Mouse (Mus musculus) yolk sac, embryonic 10.5 days (tissue): ENCODE measurements at regions not wholly inside any gene's neighbourhood (a gene's known extent, or its start where the extent isn't known, plus 50 kb on each side); places are given as distances from the start of the nearest gene placed in this dataset.

Experiments used
- DNase-seq: peaks from one replicate; pipeline ENCODE4 v3.0.0-alpha.2; 2017; ENCODE audit warnings: low spot score

- no peak for DNase-seq
Measured at GRCm38 (mm10) chr1:168008216-168008615, 319.2 kb downstream of the Lmx1a start.

DNA sequence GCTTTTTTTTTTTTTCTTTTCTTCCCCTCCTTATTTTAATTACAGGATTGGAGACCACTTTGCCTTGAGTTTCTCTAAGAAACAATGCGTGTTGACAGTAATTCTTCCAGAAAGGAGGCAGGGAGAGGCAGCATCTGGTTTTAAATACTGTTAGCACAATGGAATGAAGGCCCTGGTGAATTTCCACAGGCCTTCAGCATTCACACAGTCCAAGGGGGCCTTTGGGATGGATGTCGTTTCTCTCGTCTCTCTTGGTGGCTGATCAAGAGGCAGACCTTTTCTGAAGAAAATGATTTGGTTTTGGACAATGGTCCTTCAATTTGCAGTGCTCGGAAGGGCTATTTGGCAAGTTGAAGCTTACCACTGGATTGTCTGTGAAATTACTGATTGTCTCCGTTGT lies 321.4 kb downstream of the Lmx1a start:
- no peak for DNase-seq

DNA sequence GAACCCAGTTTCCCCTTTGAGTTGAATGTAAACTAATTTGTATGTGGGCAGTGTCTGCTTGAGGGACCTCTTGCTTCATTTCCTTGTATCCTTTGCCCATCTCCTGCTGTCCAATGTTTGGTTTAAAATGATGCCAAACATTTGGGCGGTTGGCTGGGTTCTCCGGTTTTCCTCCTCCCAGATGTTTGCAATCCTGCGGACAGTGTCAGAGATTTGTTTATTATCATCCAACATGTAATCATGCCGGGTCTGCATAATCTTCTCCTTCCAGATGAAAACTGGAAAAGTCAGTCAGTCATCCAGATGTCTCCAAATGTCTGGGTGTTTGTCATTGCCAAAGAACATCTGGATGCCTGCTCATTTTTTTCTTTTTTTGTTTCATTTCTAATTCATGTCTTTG lies 323.0 kb downstream of the Lmx1a start:
- DNase-seq = no peak

GRCm38 (mm10) chr1:168012611-168013010 lies 323.6 kb downstream of the Lmx1a start:
- no peak for DNase-seq

- no peak for DNase-seq
Measured at GRCm38 (mm10) chr1:168016375-168016890, 327.4 kb downstream of the Lmx1a start.

GRCm38 (mm10) chr1:168026481-168026880 lies 337.4 kb downstream of the Lmx1a start:
- DNase-seq = peak; percentile 11

- no peak for DNase-seq
Measured at GRCm38 (mm10) chr1:168044765-168045164, 355.7 kb downstream of the Lmx1a start.

DNA sequence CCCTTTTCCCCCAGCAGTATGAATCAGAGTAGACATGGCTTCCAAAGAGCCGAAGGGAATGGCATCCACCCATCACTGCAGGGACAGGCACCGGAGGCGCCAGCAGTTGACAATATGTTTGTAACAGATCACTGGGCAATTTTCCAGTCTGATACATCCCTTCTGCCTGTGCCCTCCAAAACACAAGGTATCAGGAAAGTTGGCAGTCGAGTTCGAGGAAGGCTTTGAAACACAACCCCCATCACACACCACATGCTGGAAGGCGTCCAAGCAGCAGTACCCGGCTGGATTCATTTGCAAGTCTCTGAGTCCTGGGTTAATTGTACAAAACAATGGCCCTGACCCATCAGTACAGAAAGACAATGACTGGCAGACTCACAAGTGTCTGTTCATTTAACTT lies 357.3 kb downstream of the Lmx1a start:
- no peak for DNase-seq

DNA sequence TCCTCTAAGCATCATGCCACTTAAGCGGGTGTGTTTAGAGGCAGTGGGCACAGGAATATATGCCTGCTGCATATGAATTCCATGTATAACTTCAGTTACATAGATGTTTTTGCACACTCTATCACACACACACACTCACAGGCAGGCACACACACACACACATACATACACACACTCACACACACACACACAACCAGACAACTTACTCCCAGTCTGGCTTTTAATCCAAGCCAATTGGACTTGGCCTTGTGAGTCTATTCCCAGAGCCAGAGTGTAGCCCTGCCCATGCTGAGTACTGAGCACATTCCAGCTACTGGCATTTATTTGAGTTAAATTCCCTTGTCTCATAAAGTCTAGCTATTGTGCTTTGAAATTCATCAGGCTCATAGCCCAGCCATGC lies 357.7 kb downstream of the Lmx1a start:
- DNase-seq = no peak

DNA sequence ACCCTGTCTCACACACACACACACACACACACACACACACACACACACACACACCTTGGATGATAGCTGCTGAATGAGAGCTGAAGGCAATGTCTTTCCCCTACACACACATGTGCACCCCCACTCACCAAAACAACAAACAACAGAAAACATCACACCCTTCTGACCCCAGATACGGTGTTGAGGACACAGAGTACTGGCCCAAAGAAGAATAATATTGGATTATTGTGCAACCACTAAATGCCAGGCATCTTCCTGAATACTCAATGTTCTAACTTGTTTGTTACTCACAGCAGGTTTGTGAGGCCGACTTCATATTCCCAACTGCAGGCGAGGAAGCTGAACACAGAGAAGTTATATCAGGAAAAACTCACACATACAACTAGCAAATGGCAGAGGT lies 360.9 kb downstream of the Lmx1a start:
- no peak for DNase-seq

GRCm38 (mm10) chr1:168056479-168056878 lies 367.4 kb downstream of the Lmx1a start:
- no peak for DNase-seq

DNA sequence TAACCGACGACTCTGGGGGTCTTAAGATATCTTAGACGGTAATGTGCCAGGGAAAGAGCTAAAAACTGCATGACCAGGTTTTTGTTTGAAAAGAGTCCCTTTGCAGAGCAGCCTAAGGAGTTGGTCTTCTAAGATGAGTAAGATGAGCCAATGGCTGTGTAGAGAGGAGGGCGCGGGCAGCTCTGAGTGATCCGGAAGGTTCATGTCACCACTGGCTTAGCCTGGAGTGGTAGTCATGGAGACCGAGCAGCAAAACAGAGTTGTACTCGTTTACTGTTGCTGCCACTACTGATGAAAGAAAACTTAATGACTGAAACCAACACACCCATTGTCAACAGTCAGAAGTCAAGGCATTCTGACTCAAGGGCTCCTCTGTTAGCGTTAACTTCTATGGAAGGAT lies 368.4 kb downstream of the Lmx1a start:
- DNase-seq = no peak

DNA sequence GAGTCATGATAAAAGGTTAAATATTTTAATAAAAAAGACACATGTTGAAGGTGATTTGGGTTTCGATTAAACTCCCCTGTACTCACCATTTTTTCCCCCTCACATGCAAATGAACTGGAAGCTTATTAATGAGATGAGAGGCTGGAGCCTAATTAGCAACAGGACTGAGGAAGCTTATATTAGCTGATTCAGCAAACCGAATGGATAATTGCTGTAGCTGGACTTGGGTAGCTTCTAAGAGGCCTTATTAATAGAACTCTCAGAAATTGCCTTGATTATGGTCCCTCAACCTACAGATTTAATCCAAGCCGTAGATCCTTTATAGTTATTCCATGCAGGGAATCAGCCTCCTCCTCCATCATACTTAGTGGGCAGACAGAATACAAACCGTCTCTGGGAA lies 369.7 kb downstream of the Lmx1a start:
- no peak for DNase-seq

GRCm38 (mm10) chr1:168064065-168064664 lies 367.9 kb downstream of the Pbx1 start:
- no peak for DNase-seq

DNA sequence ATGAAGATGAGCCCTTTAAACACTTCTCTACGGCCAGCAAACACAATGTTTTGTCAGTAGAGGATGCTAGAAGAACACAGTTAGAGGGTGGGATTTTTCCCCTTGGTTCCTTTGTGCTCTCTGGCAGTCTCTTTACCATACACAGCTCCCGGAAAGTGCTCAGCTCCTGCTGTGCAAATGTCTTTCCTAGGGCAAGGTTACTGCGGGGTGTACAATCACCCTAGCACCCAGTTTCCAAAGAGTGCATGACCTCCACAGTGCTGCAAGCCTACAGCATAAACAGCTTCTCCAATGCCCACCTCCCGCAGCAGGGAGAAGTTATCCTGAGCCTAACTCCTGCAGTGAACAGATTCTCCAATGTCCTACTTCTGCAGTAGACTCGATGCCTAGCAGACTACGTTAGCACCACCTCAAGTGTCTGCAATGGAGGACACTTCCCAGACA lies 366.4 kb downstream of the Pbx1 start:
- DNase-seq = no peak

GRCm38 (mm10) chr1:168066810-168067209 lies 365.3 kb downstream of the Pbx1 start:
- no peak for DNase-seq

DNA sequence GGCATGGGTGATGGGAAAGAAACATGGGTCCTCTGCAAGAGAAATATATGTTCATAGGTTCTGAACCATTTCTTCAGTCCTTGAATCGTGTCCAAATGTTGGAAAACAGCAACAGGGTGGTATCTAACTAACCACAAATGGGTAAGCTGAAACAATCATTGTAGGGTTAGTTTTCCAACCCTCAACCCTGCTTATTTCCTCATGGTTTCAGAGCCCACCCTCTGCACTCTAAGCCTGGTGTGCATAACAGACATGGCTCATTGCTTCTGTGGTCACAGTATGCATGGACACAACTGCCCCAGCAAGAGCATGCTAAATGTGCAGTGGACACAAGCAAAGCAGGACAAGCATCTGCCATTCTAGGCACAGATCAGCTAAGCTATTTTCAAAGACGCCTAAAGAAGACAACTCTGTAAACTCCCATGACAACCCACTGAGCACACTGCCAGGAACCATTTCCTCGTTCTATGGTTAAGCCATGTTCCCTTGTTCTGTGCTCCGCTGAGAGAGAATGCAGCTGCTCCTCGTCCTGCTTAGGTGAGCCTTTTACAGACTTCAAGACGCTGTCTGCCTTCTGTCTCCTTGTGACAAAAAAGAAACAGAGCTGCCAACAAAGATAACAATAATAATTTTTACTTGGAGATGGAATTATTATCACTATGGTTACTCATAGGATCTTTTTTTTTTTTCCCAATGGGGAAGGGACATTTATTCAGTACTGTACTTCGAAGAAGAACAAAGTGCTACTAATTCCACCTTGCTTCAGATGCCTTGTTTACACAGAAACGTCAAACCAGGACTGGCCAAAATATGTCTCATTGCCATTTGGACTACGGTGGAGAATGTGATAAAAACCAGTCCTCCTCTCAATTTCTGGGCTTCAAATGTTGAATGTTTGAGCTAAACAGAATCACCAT lies 363.8 kb downstream of the Pbx1 start:
- no peak for DNase-seq

GRCm38 (mm10) chr1:168068920-168069590 lies 363.0 kb downstream of the Pbx1 start:
- no peak for DNase-seq
